Mouse (Mus musculus) forebrain, postnatal 0 days (tissue): ENCODE results near the gene Tmem54. TPM values are rescaled to one million over a fixed set of nuclear protein-coding genes. Genes with fewer than 3 reads are reported as not detected.

Source experiments
- ATAC-seq: fragments of 200-750 bp; cut with Nextera tagmentation; 2 replicates; pipeline ENCODE4 v1.8.0; 2017; ENCODE audit warnings: mild to moderate bottlenecking, moderate library complexity
- DNase-seq: peaks from one replicate; pipeline ENCODE4 v3.0.0-alpha.2; 2015
- H3K27ac ChIP-seq: fragments of 300-500 bp; sonication (generic); 2 replicates; pipeline ENCODE4 v1.5.1; 2014; ENCODE audit warnings: low read depth, mild to moderate bottlenecking, antibody characterized with exemption, low read length, moderate library complexity, mixed read lengths
- H3K27me3 ChIP-seq: fragments of 300-500 bp; sonication (generic); 2 replicates; pipeline ENCODE4 v1.6.1; 2014; ENCODE audit warnings: mild to moderate bottlenecking, low read length, mixed read lengths; ENCODE audit not compliant: insufficient read depth
- H3K36me3 ChIP-seq: fragments of 300-500 bp; sonication (generic); 2 replicates; pipeline ENCODE4 v1.6.1; 2014; ENCODE audit warnings: mild to moderate bottlenecking, moderate library complexity; ENCODE audit not compliant: insufficient read depth
- H3K4me1 ChIP-seq: fragments of 300-500 bp; sonication (generic); 2 replicates; pipeline ENCODE4 v1.6.1; 2014; ENCODE audit warnings: antibody characterized with exemption; ENCODE audit not compliant: insufficient read depth
- H3K4me2 ChIP-seq: fragments of 300-500 bp; sonication (generic); 2 replicates; pipeline ENCODE4 v1.6.1; 2014; ENCODE audit warnings: low read depth, mild to moderate bottlenecking, moderate library complexity
- H3K4me3 ChIP-seq: fragments of 300-500 bp; sonication (generic); 2 replicates; pipeline ENCODE4 v1.5.1; 2014; ENCODE audit warnings: low read depth, low read length, mixed read lengths
- H3K9ac ChIP-seq: fragments of 300-500 bp; sonication (generic); 2 replicates; pipeline ENCODE4 v1.6.1; 2014; ENCODE audit warnings: mild to moderate bottlenecking
- H3K9me3 ChIP-seq: fragments of 300-500 bp; sonication (generic); 2 replicates; pipeline ENCODE4 v1.6.1; 2016; ENCODE audit warnings: low read length
- CTCF ChIP-seq: sonication (generic); IDR thresholded peaks from 2 replicates; pipeline ENCODE4 v1.5.1; 2016; ENCODE audit warnings: antibody characterized with exemption, control low read depth, low read depth
- WGBS: fragments of 180-500 bp; shearing (Covaris S2); extraction: QIAGEN DNeasy Blood & Tissue Kit; methylation state at CpG from one replicate; pipeline ENCODE4 v1.1.7; 2014; 5-methylcytosine and 5-hydroxymethylcytosine counted together
- polyA plus RNA-seq: library from polyadenylated mRNA; unstranded; fragments of >200 nt; fragmentation: Nextera tagmentation; extraction: Ambion mirVana; gene quantifications from 2 replicates; pipeline ENCODE4 v1.2.1, GENCODE M21; 2015
- total RNA-seq: library from RNA; depleted of rRNA; stranded (reverse); fragments of >200 nt; gene quantifications from 2 replicates; pipeline ENCODE4 v1.2.3, GENCODE M21; 2014

The Tmem54 gene
- total and polyA plus RNA-seq, 2 experiments from 2014 or later = not detected

- no peak for ATAC-seq
- H3K9ac ChIP-seq = no peak overlapping the region
- WGBS = 81% methylated on average over 5 of the region's 5 CpGs
- peaks cover 11% of the 10 kb centered on the region for H3K4me1 ChIP-seq
- no peak for TF ChIP-seq CTCF
- no peak for DNase-seq
- H3K4me3 ChIP-seq = no peak overlapping the region
- H3K36me3 ChIP-seq = no peaks in the 10 kb centered on the region
- no peak overlapping the region for H3K4me2 ChIP-seq
- H3K9me3 ChIP-seq = no peaks in the 10 kb centered on the region
- H3K27me3 ChIP-seq = no peaks in the 10 kb centered on the region
- H3K27ac ChIP-seq = no peak overlapping the region
Measured at GRCm38 (mm10) chr4:129143509-129143908, 38.2 kb downstream of the Tmem54 start.

- H3K27me3 ChIP-seq = no peaks in the 10 kb centered on the region
- H3K9me3 ChIP-seq = no peaks in the 10 kb centered on the region
- TF ChIP-seq CTCF = no peak
- peak overlapping the region; percentile 28; the same call in 1 of the 2 replicates for H3K9ac ChIP-seq
- H3K4me1 ChIP-seq = peaks cover 11% of the 10 kb centered on the region
- H3K4me3 ChIP-seq = no peak overlapping the region
- WGBS = 24% methylated on average over 16 of the region's 16 CpGs
- peak overlapping the region; percentile 78 for H3K27ac ChIP-seq
- DNase-seq (peak; percentile 87), ATAC-seq (peak; percentile 79)
- H3K36me3 ChIP-seq = no peaks in the 10 kb centered on the region; the same call in 1 of the 2 replicates
- no peak overlapping the region for H3K4me2 ChIP-seq
Measured at GRCm38 (mm10) chr4:129144401-129145367, 39.3 kb downstream of the Tmem54 start.

GRCm38 (mm10) chr4:129145411-129145810 lies 40.1 kb downstream of the Tmem54 start:
- ATAC-seq = no peak
- peaks cover 11% of the 10 kb centered on the region for H3K4me1 ChIP-seq
- no peak overlapping the region for H3K4me3 ChIP-seq
- H3K27ac ChIP-seq = peak overlapping the region; percentile 78; the same call in 1 of the 2 replicates
- WGBS = 65% methylated on average over 4 of the region's 4 CpGs
- no peak overlapping the region for H3K9ac ChIP-seq
- no peak for TF ChIP-seq CTCF
- H3K36me3 ChIP-seq = no peaks in the 10 kb centered on the region; the same call in 1 of the 2 replicates
- DNase-seq = no peak
- H3K9me3 ChIP-seq = no peaks in the 10 kb centered on the region
- no peaks in the 10 kb centered on the region for H3K27me3 ChIP-seq
- H3K4me2 ChIP-seq = no peak overlapping the region

GRCm38 (mm10) chr4:129145943-129146342 lies 40.6 kb downstream of the Tmem54 start:
- Histone ChIP-seq H3K36me3 (no peaks in the 10 kb centered on the region; the same call in none of the 2 replicates), H3K9ac (no peak overlapping the region), H3K4me2 (no peak overlapping the region), H3K27ac (no peak overlapping the region), H3K9me3 (no peaks in the 10 kb centered on the region), H3K4me3 (no peak overlapping the region), H3K27me3 (no peaks in the 10 kb centered on the region), H3K4me1 (peaks cover 11% of the 10 kb centered on the region)
- DNase-seq = no peak
- ATAC-seq = no peak
- 71% methylated on average over 4 of the region's 4 CpGs for WGBS
- TF ChIP-seq CTCF = no peak

- H3K36me3 ChIP-seq = peaks cover under 1% of the 10 kb centered on the region
- 46% methylated on average over 2 of the region's 2 CpGs for WGBS
- H3K9ac ChIP-seq = no peak overlapping the region
- ATAC-seq = no peak
- TF ChIP-seq CTCF = no peak
- no peak overlapping the region for H3K4me3 ChIP-seq
- H3K4me1 ChIP-seq = peaks cover 11% of the 10 kb centered on the region
- H3K4me2 ChIP-seq = no peak overlapping the region
- no peaks in the 10 kb centered on the region for H3K9me3 ChIP-seq
- no peak overlapping the region for H3K27ac ChIP-seq
- no peak for DNase-seq
- no peaks in the 10 kb centered on the region for H3K27me3 ChIP-seq
Measured at GRCm38 (mm10) chr4:129146392-129146791, 41.0 kb downstream of the Tmem54 start.

- WGBS = 81% methylated on average over 13 of the region's 13 CpGs
- no peak for ATAC-seq
- Histone ChIP-seq H3K27ac (no peak overlapping the region), H3K4me2 (no peak overlapping the region), H3K36me3 (peaks cover 11% of the 10 kb centered on the region), H3K4me1 (peaks cover 11% of the 10 kb centered on the region), H3K27me3 (no peaks in the 10 kb centered on the region), H3K9ac (no peak overlapping the region), H3K4me3 (no peak overlapping the region), H3K9me3 (no peaks in the 10 kb centered on the region)
- DNase-seq = no peak
- no peak for TF ChIP-seq CTCF
Measured at GRCm38 (mm10) chr4:129147552-129148103, 42.3 kb downstream of the Tmem54 start.

- 69% methylated on average over 1 of the region's 1 CpGs for WGBS
- no peak for ATAC-seq
Measured at GRCm38 (mm10) chr4:129149321-129149720, 44.0 kb downstream of the Tmem54 start.

More at GRCm38 (mm10) chr4:129149321-129149720, 44.0 kb downstream of the Tmem54 start:
- H3K27ac ChIP-seq = no peak overlapping the region
- no peaks in the 10 kb centered on the region for H3K9me3 ChIP-seq
- DNase-seq = no peak
- H3K36me3 ChIP-seq = peaks cover 12% of the 10 kb centered on the region
- H3K27me3 ChIP-seq = no peaks in the 10 kb centered on the region
- no peak overlapping the region for H3K9ac ChIP-seq
- H3K4me2 ChIP-seq = no peak overlapping the region
- H3K4me3 ChIP-seq = no peak overlapping the region
- no peak for TF ChIP-seq CTCF
- peaks cover 9% of the 10 kb centered on the region for H3K4me1 ChIP-seq
